Mouse (Mus musculus) lung, adult 10 weeks (tissue): ENCODE measurements around the gene Ppp1cc. TPM values are rescaled to one million over a fixed set of nuclear protein-coding genes. Genes with fewer than 3 reads are reported as not detected.

ENCODE experiments used
- polyA plus RNA-seq: library from polyadenylated mRNA; stranded (reverse); fragments of 350-450 nt; fragmentation: Illumina TruSeq; extraction: RNeasy Lipid Tissue Mini Kit (QIAGEN cat#74804); gene quantifications from one replicate; pipeline ENCODE4 v1.2.3, GENCODE M21; 2014; ENCODE audit warnings: low read depth, low replicate concordance; ENCODE audit not compliant: insufficient read depth

The Ppp1cc gene
- polyA plus RNA-seq, result 120 TPM

GRCm38 (mm10) chr5:122157827-122158381, at the start of gene Ppp1cc:
Gene Ppp1cc (plus strand): TSS chr5:122158278.

GRCm38 (mm10) chr5:122140723-122141122, 17.4 kb upstream of the Ppp1cc start, which contains the start of gene Ccdc63:
Gene Ccdc63 (minus strand): TSS chr5:122140823.

GRCm38 (mm10) chr5:122206475-122206874, 48.4 kb downstream of the Ppp1cc start, which contains the start of gene Hvcn1:
Gene Hvcn1 (plus strand): TSS chr5:122206804.

Other genes starting within 250 kb of the Ppp1cc start
- 1.2 TPM for gene Cux2, start 108.2 kb upstream of the Ppp1cc start, polyA plus RNA-seq
- gene Myl2, start 57.3 kb upstream of the Ppp1cc start, polyA plus RNA-seq, result not detected
- gene Ccdc63, start 17.5 kb upstream of the Ppp1cc start, polyA plus RNA-seq, result 0.51 TPM
- 16.2 TPM for gene Hvcn1, start 48.5 kb downstream of the Ppp1cc start, polyA plus RNA-seq
- 4.1 TPM for gene Tctn1, start 106.2 kb downstream of the Ppp1cc start, polyA plus RNA-seq
- 12.7 TPM for gene Pptc7, start 126.1 kb downstream of the Ppp1cc start, polyA plus RNA-seq
- 1.3 TPM for gene Rad9b, start 196.0 kb downstream of the Ppp1cc start, polyA plus RNA-seq
- 92.0 TPM for gene Vps29, start 196.1 kb downstream of the Ppp1cc start, polyA plus RNA-seq
- gene Gpn3, start 213.6 kb downstream of the Ppp1cc start, polyA plus RNA-seq, result 21.9 TPM
- 22.4 TPM for gene Fam216a, start 214.1 kb downstream of the Ppp1cc start, polyA plus RNA-seq
- gene Arpc3, start 233.6 kb downstream of the Ppp1cc start, polyA plus RNA-seq, result 325 TPM